Mouse (Mus musculus): ENCODE results near the gene Daam2.

DNA sequence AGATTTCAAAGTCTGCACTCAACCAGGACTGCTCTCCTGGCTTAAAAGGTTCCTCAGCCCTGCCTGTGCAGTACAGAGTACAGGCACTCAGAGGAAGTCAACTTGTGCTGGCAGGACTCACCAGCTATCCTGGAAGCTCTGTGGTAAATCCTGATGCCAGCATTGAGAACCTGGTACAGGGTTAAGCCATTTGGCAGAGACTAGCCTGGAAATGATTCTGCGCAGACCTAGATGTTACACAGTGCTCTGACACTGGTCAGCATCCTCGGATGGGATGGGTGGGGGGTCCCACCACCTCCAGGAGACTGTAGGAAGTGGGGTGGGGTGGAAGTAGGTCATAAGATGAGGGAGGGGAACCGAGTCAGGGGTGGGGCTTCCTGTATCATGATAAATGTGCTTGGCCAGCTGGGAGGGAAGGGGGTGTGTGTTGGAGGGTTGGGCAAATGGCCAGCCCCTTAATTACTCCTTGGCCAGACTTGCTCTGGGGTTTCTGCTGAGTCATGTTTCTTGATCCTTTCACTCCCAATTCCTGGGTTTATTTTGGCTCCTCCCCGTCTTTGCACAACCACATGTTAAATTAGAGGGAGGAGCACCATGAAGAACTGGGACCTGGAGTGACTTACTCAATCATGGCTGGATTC is 132.0 kb downstream of the Daam2 start:
- TF ChIP-seq GATA1 (IDR thresholded peaks at IDR 0.05; ENCODE audit: low read length) (no peak), TAL1 (IDR thresholded peaks at IDR 0.05; ENCODE audit: low read length) (no peak)
